Mouse (Mus musculus): ENCODE results near the gene Soat2.

Gene Soat2

DNA sequence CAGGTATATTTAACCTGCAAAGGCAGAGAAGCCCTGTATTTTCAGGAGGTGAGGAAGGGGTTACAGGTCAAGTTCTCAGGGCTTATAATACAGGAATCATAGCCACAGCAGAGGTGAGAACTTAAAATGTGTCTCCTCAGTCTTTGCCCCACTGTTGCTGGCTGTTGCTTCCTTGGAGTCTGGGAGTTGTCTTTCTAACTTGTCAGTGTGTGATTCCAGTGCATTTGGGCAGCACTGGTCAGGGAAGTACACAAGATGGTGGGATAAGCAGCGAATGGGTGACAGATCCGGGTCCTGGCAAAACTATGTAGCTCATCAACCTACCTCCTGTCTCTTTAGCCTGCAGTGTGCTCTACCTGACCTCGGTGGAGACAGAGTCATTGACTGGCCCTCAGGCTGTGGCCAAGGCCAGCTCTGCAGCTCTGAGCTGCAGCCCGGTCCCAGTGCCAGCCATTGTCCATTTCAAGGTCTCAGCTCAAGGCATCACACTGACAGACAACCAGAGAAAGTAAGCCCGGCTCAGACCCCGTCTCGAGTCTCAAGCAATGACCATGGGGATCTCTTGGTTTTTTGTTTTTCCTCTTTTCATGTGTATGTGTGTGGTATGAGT, 35.6 kb upstream of the Soat2 start:
- DNase-seq, result no peak

DNA sequence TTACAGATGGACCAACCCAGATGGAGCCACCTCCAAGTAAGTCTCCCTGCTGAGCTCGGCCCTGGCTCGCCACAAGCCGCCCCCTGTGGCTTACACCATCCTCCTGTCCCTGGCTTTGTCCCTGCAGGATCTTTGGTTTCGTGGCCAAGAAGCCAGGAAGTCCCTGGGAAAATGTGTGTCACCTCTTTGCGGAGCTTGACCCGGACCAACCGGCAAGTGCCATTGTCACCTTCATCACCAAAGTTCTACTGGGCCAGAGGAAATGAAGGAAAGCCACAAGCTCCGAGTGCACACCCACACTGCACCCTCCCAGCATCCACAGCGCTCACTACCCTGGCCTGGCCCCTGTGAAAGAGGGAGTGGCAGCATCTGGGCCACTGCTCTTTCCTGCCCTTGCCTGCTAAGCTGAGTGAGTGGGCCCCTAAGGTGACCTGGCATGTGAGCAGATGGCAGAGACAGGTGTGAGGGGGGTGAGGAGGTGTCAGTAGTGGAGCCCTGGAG, 34.5 kb upstream of the Soat2 start:
- DNase-seq, result peak; percentile 64

DNA sequence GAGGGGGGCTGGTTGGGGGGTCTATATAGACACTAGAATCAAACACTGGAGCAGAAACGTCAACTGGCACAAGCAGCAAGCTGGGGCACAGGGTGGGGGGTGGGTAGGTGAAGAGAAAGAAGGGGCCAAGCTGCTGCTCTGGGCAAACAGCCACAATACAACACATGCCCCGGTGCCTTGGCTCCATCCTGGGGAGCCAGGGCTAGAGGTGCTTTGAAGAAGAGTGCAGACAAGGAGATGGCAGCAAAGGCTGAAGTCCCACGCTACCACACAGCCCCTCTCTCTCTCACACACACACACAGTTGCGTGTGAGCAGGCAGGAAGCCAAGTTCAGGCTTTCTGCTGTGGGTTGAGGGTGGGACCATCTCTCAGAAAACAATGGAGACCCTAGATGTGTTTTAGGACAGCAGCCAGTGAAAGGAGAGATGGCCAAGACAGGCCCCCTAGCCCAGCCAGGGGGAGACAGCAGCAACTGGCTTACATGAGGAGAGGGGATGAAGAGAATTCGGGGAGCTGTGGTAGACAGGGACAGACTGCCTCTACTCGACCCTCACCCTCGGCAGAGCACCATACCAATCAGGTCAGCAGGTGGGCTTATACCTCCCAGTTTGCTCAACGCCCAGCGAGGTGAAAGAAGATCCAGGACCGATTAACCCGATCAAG, 33.4 kb upstream of the Soat2 start:
- DNase-seq, result peak; percentile 45

DNA sequence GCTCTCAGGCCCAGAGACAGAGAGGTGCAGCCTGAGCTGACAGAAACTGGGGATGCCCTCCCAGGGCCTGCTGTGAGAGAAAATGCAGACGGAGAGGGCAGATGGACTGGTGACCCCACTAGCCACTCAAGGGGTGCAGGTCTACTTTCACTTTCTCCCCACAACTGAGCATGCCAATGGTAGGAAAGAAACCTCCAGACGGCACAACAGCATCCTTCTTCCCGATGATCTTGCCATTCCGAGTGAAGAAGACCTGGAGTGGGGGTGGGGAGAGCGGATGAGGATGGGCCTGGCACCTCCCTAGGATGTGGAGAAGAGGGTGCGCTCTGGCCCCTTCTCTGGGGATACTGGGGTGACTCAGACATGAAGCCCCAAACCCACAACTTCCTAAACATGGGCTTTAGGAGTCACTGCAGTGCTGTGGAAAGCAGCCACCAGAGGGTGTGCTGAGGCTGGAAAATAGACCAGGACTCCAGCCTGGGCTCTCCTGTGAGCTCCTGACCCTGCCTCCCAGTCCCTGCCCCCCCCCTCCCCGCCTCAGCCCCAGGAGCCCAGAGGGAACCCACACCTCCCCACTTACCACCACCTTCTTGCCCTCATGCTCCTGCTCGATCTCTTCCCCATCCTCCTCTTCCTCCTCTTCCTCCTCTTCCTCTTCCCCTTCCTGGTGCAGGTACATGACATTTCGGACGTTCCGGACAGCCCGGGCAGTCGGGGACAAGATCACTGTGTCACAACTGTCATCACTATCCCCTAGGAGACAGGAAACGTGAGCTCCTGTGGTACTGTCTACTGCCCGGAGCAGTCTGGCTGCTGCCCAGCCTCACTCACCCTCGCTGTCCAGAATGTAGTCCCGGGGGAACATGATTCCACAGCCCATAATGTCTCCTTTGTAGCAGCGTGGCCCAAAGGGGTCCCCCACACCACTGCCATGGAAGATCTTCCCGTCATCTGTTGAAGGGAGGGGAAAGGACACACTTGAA, 32.6 kb upstream of the Soat2 start:
- peak; percentile 44 for DNase-seq

DNA sequence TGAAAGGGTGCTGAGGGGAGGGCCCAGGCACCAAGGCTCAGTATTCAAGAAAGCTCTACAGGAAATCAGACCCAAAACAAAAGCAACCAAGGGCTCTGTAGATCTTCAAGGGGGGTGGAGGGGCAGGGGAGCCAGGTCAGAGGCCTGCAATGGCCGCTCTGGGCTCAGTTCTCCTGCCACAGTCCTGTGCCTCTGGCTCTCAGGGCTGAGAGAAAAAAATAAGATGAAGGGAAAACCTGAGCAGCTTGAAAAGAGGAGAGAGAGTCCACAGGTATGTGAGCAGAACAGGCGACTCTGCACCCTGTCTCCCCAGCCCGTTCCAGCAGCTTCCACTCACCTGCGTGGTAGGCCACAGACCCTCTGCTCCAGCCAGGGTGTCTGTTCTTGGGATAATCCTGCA, 31.7 kb upstream of the Soat2 start:
- DNase-seq, result no peak

DNA sequence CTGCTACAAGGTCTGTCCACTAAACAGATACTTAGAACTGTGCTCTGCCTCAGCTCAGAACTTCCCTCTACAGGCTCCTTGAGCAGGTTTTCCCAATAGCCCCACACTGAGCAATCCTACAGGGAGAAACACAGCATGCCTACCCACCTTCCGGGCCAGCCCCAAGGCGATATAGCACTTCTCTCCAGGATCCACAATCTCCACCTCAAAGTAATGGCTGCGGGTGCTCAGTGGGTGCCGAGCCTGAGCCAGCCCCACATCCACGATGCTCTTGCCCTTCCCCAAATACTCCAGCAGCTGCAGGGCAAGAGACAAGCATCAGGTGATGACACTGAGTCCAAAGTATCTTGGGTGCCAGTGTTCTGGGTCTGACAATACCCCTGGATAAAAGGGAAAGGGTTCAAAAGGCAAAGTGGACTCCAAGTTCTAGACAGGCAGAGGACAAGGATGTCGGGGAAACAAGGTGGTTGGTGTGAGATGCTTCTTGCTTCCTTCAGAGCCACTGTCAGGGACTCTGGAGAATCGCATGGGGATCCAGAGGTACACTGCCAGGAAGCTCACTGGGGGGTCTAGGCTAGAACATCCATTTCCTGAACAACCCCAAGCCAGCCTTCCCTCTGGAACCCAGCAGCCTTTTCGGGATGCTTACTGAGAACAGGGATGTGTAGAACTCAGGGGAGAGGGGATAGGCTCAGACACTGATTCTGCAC, 31.1 kb upstream of the Soat2 start:
- no peak for DNase-seq

DNA sequence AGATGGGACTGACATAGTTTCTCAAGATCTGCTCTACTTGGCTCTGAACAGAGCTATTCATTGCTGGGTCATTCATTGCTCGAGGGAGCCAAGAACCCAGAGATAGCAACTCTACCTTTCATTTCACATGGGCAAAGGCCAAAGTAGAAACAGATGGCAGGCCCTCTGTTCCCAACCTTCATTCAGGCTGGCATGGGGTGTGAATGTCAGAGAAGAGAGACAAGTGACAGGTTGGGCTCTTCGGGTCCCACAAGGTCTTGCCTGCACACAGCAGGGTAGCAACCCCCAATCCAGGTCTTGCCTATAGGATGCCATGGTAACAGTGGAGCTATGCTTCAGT, 30.5 kb upstream of the Soat2 start:
- DNase-seq, result peak; percentile 95

DNA sequence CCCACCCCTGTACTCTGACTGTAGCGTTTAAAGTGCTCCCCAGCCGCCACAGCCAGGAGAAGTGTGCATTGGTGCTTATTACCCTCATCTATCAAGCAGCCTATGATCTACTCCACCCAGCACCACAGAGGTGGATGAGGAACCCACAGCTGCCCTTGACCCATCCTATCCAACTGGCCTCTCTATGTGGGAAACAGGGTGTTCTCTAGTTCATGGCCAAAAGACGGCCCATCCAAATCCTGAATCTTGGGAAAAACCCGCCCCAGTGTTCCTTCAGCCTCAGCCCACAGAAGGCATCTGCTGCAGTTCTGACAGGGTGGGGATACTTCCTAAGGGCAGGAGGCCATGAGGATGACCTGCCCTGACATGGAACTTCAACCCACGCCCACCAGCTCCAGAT, 29.8 kb upstream of the Soat2 start:
- no peak for DNase-seq

DNA sequence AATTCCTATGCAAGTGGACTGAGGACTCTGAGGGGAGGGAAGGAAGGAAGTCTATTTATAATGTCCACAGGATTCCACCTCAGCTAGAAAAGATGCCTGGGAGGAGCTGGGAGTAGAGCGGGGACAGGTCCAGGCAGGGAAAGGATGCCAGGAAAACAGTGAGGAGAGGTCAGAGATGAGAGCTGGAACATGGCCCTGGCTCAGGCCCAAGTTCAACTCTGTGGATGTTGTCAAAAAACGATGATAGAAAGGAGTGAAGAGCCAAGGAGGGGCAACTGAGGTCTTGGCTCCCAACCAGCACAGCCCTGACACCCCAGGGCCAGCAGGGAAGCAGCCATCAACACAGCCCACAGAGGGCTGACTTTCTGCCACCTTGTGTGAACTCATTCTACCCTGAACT, 24.0 kb upstream of the Soat2 start:
- peak; percentile 75 for DNase-seq

DNA sequence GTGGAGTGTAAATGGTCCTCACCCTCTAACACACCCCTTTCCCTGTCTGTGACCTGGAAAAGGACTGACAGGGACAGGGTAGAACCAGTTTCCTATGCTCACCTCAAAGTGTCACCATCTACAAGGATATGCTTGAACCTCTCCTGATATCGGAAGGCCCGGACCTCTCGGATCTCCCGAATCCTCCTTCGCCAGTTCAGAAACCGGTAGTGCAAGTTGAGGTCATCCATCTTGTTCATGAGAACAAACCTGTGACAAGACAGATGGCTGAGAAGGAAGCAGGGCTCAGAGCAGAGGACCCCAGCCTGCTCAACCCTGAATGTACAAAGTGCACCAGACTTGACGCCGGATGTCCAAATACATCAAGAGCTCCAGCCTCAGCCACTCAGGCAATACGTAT, 17.0 kb upstream of the Soat2 start:
- no peak for DNase-seq

DNA sequence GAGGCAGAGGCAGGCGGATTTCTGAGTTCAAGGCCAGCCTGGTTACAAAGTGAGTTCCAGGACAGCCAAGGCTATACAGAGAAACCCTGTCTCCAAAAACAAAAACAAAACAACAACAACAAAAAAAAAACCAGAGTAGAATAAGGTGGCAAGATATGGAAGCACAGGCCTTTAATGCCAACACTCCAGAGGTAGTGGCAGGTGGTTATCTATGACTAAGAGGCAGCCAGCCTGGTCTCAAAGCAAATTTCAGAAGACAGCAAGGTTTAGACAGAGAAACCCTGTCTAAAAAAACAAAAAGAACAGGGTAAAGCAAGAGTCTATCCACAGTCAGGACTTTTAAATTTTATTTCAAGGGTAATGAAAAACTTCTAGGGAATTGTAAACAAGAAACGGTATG, 15.6 kb upstream of the Soat2 start:
- DNase-seq, result no peak

DNA sequence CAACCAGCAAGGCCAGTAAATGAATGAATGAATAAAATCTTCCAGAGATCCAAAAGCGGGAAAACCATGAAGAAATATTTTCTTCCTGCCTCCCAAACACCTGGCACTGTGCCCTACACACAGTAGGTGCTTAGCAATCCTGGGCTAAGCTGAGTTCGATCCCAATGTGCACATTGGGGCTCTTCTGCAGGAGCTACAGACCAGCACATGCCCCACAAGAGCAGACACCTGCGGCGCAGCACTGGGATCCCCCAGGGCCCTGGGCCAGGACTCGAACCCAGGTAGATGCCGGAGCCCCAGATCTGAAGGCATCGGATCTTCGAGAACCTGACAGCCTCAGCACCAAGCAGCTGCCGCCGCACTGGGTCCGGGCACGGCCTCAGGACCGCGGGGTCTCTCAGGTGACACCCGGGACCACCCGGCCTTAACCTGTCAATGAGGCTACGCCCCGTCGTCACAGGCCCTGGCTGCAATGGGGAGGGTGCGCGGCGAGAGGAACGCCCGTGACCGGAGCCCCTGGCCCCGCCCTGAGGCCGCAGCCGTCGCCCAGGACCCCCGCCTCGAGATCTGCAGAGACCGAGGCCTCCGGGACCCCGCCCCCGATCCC, 14.7 kb upstream of the Soat2 start:
- DNase-seq, result no peak

DNA sequence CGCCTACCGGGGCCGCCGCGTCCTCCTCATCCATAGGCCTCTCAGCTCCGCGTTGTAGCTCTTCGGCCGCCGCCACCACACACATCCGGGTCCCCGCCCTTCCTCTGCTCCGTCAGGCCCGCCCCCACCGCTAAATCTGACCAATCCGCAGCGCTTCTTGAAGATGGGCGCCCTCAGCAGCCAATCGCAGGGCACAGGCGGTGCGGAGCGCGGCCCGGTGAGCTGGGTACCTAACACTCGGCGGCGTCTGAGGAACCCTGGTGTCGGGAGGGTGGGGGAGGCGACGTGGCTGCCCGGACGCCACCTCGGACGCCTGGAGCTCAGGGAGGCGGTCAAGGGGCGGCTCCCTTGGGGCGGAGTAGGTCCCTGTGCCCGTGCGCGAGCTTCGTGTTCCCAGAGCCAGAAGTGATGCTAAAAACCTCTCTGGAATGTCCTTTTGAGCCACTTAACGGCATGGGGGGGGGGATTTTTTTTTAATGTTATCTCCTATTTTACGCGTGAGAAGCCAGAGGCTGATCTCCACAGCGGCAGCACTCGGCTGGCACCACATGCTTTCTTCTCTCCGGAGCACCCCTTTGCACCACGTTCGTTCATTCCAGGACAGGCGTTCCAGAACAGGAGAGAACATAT, 14.1 kb upstream of the Soat2 start, which contains the start of gene Spryd3:
TSS of gene Spryd3 (minus strand) at position 106 of the 630 bp plus-strand sequence.
- peak; percentile 98 for DNase-seq

DNA sequence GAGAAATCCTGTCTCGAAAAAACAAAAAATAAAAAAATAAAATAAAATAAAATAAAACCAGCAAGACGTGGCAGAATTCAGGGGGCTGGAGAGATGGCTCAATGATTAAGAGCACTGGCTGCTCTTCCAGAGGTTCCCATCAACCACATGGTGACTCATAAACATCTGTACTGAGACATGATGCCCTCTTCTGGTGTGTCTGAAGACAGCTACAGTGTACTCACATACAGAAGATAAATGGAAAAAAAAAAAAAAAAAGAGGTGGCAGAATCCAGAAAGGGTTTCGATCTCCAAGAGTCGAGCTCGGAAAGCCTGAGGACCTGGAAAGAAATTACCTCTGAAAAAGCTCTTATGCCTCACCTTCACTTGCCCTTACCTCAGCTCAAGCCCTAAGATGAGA, 9.2 kb upstream of the Soat2 start:
- DNase-seq, result no peak

DNA sequence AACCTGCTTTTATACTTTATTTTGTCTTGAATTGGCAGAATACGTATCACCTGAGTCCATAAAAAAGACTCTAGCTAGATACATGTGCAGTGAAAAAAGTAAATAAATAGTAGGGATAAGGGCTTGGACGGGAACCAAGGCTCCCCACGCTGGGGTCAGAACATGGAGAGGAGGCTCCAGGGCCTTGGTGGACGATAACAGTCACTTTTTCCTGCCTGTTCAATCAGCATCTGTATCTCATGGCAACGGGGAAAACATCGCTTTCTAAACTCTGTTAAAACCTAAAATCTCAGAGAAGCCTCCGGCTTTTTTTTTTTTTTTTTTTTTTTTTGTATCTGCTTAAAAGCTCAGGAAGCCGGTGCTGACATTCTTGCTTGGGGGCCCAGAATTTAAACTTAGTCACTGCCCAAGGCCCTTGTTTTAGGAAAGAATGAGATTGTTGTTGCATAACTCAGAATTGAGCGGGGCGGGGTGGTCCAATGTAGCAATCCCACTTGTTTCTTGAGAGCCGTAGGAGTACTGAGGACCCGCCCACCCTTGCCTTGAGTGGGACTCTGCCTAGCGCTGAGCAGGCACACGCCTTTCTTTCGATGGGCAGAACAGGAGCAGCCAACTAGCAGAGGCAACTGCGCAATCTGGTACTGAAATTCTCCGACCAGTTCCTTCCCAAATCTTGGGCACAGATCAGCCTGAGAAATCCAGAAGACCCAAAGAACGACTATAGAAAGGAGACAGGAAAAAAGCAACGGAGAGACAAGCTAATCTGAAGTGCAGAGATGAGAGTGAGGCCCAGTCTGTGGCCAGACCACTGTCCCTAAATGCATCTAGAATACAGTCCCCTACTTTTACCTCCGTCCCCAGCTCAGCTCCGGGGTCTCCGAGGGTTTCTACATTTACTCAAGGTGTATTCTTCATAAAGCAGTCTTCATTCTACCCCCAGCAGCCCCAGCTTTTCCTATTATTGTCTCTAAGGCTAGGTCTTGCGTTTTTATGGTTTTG, 7.1 kb upstream of the Soat2 start:
- no peak for DNase-seq

DNA sequence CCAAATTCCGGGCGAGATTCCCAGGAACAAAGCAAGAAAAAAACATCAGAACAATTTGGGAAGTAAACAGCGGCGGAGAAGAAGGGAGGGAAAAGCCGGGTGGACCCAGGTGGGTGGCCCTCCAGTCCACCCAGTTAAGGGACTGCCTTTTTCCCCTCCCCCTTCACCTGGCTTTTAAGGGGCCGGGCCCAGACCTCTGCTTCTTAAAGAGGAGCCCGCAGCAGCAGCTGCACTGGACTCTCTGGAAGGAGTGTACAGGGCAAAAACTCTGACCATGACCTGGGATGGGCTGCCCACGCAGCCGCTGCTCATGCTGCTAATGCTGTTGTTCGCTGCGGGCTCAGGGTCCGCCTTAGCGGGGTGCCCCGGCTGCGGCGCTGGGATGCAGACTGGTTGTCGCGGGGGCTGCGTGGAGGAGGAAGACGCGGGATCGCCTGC, 6.0 kb upstream of the Soat2 start, which contains the start of gene Igfbp6:
TSS of gene Igfbp6 (plus strand) at position 89 of the 438 bp plus-strand sequence.
- no peak for DNase-seq

DNA sequence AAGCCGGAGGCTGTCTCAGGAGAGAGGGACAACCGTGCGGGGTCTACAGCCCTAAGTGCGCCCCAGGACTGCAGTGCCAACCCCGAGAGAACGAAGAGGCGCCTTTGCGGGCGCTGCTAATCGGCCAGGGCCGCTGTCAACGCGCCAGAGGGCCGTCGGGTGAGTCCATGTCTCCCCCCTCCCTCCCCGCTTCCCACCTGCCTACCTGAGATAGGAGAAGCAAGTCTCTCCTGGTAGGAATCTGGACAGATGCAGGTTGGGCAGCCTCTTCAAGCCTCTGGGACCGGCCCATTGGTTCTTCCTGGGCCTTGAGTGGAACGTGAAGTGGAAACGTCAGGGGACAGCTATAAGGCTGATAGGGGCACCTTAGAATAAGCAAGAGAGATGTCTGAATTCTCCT, 5.6 kb upstream of the Soat2 start:
- DNase-seq, result no peak

DNA sequence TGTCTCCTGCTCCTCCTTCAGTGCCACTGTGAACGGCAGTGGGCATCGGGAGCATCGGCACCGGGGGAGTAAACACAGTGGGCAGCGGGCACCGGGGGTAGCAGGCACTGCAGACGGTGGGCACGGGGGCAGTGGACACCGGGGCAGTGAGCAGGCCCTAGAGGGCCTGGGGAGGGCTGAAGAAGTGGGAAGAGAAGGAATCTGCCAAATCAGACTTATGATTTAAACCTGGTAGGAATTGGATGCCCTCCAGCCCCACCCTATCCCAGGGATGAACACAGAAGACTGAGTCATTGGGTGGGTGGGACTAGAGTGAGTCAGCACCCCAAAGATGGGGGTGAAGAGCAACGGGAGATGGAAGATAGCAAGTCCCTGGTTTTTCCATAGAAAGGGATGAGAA, 5.0 kb upstream of the Soat2 start:
- DNase-seq, result no peak

DNA sequence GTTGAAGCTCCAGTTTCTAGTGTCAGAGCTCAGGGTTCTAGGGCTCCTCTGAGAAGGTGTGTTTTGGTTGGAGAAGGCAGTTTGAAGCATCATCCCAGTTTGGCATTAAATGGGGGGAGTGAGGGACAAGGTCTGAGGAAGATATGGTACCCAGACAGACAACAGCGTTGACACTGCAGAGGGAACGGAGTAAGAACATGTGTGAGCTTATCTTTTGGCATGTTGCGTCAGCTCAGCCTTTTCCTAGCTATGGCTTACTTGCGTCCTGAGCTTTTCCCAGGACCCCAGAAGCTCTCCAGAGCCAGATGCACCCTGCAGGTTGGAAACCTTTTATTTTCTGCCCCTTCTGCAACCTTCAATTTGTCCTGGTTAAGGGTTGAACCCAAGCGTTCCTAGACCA, 4.2 kb upstream of the Soat2 start:
- DNase-seq, result no peak

DNA sequence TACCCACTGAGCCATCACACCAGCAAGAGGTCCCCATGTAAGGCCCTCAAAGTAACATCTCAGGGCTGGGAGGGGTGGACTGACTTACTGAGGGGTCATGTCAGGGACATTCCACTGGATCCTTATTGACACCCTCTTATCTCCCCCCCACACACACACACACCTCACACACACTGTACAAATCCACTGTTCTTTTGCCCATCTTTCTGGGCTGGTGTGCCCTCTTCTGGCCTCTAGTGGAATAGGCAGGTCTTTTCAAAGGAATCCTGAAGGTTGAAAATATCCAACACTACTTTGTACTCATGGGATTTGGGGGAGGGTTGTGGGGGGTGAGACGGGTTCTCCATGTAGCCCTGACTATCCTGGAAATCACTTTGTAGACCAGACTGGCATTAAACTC, 3.4 kb upstream of the Soat2 start:
- DNase-seq, result peak; percentile 73
